8 mouse cellular contexts compared by ENCODE assay signal in genomic region chr13:56295943-56296658, GRCm38 (mm10). TPM values are rescaled to one million over a fixed set of nuclear protein-coding genes. Genes with fewer than 3 reads are reported as not detected.
DNase-seq lines count a peak whose midpoint lies in the region; ATAC-seq and TF ChIP-seq lines count a peak whose summit lies in the region.

TSS of gene Cxcl14 (minus strand) at chr13:56296551.

- 0 out of 2 replicates have a peak within 1 kb of the TSS, but pooled peaks have one; percentile 28 for H3K27ac ChIP-seq in cerebellum, adult 2 months (ENCODE audit: insufficient read depth, low read length)
- no peak within 1 kb of the TSS for H3K27ac ChIP-seq in hindbrain, embryonic 11.5 days (ENCODE audit: low read depth, low read length)
- H3K27ac ChIP-seq in lung, embryonic 16.5 days (ENCODE audit: low read length): no peak within 1 kb of the TSS

- 1% methylated on average over 75 of the region's 76 CpGs for WGBS in cerebellum, adult 2 months
- WGBS in hindbrain, embryonic 11.5 days: under 1% methylated on average over 58 of the region's 76 CpGs
- under 1% methylated on average over 61 of the region's 76 CpGs for WGBS in lung, embryonic 16.5 days

- H3K4me3 ChIP-seq in cerebellum, adult 2 months (replicated peaks; ENCODE audit: insufficient read depth, low read depth, low read length): peak within 1 kb of the TSS; percentile 22
- peak within 1 kb of the TSS; percentile 48 for H3K4me3 ChIP-seq in hindbrain, embryonic 11.5 days (ENCODE audit: low read depth, low read length)
- H3K4me3 ChIP-seq in lung, embryonic 16.5 days (ENCODE audit: low read length): peak within 1 kb of the TSS; percentile 53

- H3K4me2 ChIP-seq in hindbrain, embryonic 11.5 days (replicated peaks; ENCODE audit: low read depth, low read length): peak within 1 kb of the TSS; percentile 86
- peak within 1 kb of the TSS; percentile 78 for H3K4me2 ChIP-seq in lung, embryonic 16.5 days (ENCODE audit: low read depth, low read length)

- no peaks in the 10 kb centered on the region for H3K9me3 ChIP-seq in hindbrain, embryonic 11.5 days (ENCODE audit: control insufficient read depth, low read length)
- H3K9me3 ChIP-seq in lung, embryonic 16.5 days (ENCODE audit: control insufficient read depth, low read length): no peaks in the 10 kb centered on the region

- no peaks in the 10 kb centered on the region; the same call in 1 of the 2 replicates for H3K27me3 ChIP-seq in cerebellum, adult 2 months (ENCODE audit: control insufficient read depth, insufficient read depth, low read length)
- H3K27me3 ChIP-seq in hindbrain, embryonic 11.5 days (ENCODE audit: control insufficient read depth, insufficient read depth, low read length): peaks cover 50% of the 10 kb centered on the region
- H3K27me3 ChIP-seq in lung, embryonic 16.5 days (ENCODE audit: control insufficient read depth, insufficient read depth, low read depth, low read length): peaks cover 61% of the 10 kb centered on the region

- TF ChIP-seq CTCF in cerebellum, adult 2 months (IDR thresholded peaks at IDR 0.05; ENCODE audit: borderline replicate concordance, insufficient read depth, low read depth, low read length): no peak

- ATAC-seq in hindbrain, embryonic 11.5 days (ENCODE audit: low FRiP score): peak; percentile 57
- peak; percentile 76 for ATAC-seq in lung, embryonic 16.5 days (ENCODE audit: low read depth)
- no peak for ATAC-seq in erythroblast, adult 5-6 weeks (replicated peaks; ENCODE audit: low FRiP score, poor library complexity, severe bottlenecking)

- DNase-seq in Muller cell, postnatal 12 days (ENCODE audit: inconsistent ontology term): peak; percentile 84
- DNase-seq in cerebellum, adult 2 months: peak; percentile 20 to 21
- DNase-seq in frontal cortex, postnatal 10 days (ENCODE audit: low spot score in 2 of 2): peak; percentile 55 to 67
- DNase-seq in hindbrain, embryonic 11.5 days (ENCODE audit: low spot score): peak; percentile 69
- peak; percentile 54 to 72 for DNase-seq in layer of hippocampus, postnatal 10 days (ENCODE audit: low spot score in 2 of 2)
- peak; percentile 57 for DNase-seq in right cerebral cortex, postnatal 14 days

- H3K4me1 ChIP-seq in cerebellum, adult 2 months (ENCODE audit: control insufficient read depth, insufficient read depth, low read length): peaks cover 3% of the 10 kb centered on the region; the same call in 1 of the 2 replicates
- H3K4me1 ChIP-seq in hindbrain, embryonic 11.5 days (replicated peaks; ENCODE audit: control insufficient read depth, insufficient read depth, low read length): peaks cover 6% of the 10 kb centered on the region; the same call in 1 of the 2 replicates
- H3K4me1 ChIP-seq in lung, embryonic 16.5 days (replicated peaks; ENCODE audit: control insufficient read depth, insufficient read depth, low read length): 0 out of 2 replicates have a peak, but pooled peaks cover 3% of the 10 kb centered on the region

- peak within 1 kb of the TSS; percentile 59 for H3K9ac ChIP-seq in hindbrain, embryonic 11.5 days (ENCODE audit: low read depth, low read length)
- H3K9ac ChIP-seq in lung, embryonic 16.5 days (ENCODE audit: low read length): peak within 1 kb of the TSS; percentile 59

- no peak for TF ChIP-seq POLR2A in cerebellum, adult 2 months (IDR thresholded peaks at IDR 0.05; ENCODE audit: borderline replicate concordance, insufficient read depth, low read length)

- H3K36me3 ChIP-seq in hindbrain, embryonic 11.5 days (ENCODE audit: control insufficient read depth, insufficient read depth, low read length): no peaks in the 10 kb centered on the region
- no peaks in the 10 kb centered on the region for H3K36me3 ChIP-seq in lung, embryonic 16.5 days (ENCODE audit: control insufficient read depth, insufficient read depth, low read length)

RNA-seq across cellular contexts. Expression of gene Cxcl14, which starts in this region (rescaled TPM):
- 65.0 and 78.2 TPM in 2 replicates for polyA plus RNA-seq in cerebellum, adult 2 months (2012; rRNA removed)
- 19.3 and 23.4 TPM in 2 replicates for polyA plus RNA-seq in hindbrain, embryonic 11.5 days (2014; fragmentation: Nextera tagmentation; extraction: Ambion mirVana)
- 10 to 100 TPM; 81.4 to 86.1 TPM for total RNA-seq in layer of hippocampus, postnatal 10 days (2021)
- polyA plus RNA-seq in lung, embryonic 16.5 days (2015; fragmentation: Nextera tagmentation; extraction: Ambion mirVana): 10.3 and 13.4 TPM in 2 replicates
- total RNA-seq in erythroblast, adult 5-6 weeks (2015; ENCODE audit: low replicate concordance): 0.84 TPM in 1 of 2 replicates, not detected in the other
- total RNA-seq in erythroblast, adult 5-6 weeks (2017; ENCODE audit: low replicate concordance): 0.42 and 0.51 TPM in 2 replicates

Comparison
In these comparisons a context has a peak if more than half of its experiments do, and no peak if none do; other contexts are left out.
1. RNA of gene Cxcl14 (total RNA-seq): 81.4 to 86.1 TPM in layer of hippocampus, postnatal 10 days; 0.42 to 0.84 TPM in erythroblast, adult 5-6 weeks; every median in the first group is over 10 times any median in the second.
2. DNase-seq: peak in every context shown above with its lines; median percentile 84 in Muller cell, postnatal 12 days; 69 in hindbrain, embryonic 11.5 days; 63 in layer of hippocampus, postnatal 10 days; 61 in frontal cortex, postnatal 10 days; 57 in right cerebral cortex, postnatal 14 days; 20 in cerebellum, adult 2 months.
3. Peak in every context shown above with its lines, with median percentiles within 50 percentile points of each other: H3K4me3 ChIP-seq.